Mouse (Mus musculus): ENCODE measurements around the gene Tcea3.

Gene Tcea3

GRCm38 (mm10) chr4:136317667-136318066 lies 70.1 kb downstream of the Tcea3 start:
- no peak for DNase-seq (ENCODE audit: low read depth, low spot score)

- no peak for DNase-seq (ENCODE audit: low read depth, low spot score)
These were observed 72.5 kb downstream of the Tcea3 start for GRCm38 (mm10) chr4:136320016-136320415.

DNA sequence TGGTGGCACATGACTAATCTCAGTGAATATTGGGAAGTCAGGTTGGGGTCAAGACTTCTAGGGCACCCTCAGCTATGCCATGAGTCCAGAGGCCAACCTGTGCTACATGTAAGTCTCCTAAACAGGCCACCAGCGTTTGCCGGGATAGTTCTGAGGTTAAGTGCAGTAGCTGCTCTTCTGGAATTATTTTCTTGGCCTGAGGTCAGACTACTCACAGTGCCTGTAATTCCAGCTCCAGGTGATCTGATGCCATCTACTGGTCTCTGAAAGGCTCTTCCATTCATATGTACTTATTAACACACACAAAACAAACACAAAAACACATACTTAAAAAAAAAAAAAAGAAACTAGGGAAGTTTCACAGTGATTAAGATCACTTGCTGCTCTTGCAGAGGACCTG lies 76.7 kb downstream of the Tcea3 start:
- peak; percentile 70 for DNase-seq (ENCODE audit: low read depth, low spot score)

Data from brain, adult 2 months (tissue).